Mouse (Mus musculus) frontal cortex, adult 2 months (tissue): ENCODE measurements around the gene Sftpa1. TPM values are rescaled to one million over a fixed set of nuclear protein-coding genes. Genes with fewer than 3 reads are reported as not detected.

Experiments used
- DNase-seq, 2 experiments: peaks; one replicate each; pipeline ENCODE4 v3.0.0; 2022; ENCODE audit warnings: low spot score in 1 of 2; ENCODE audit errors: extremely low spot score in 1 of 2
- polyA plus RNA-seq: library from polyadenylated mRNA; depleted of rRNA; stranded (reverse); fragments of >200 nt; gene quantifications from 2 replicates; pipeline ENCODE4 v1.2.3, GENCODE M21; 2012; rRNA removed

The Sftpa1 gene
- not detected in 2 replicates for polyA plus RNA-seq

DNA sequence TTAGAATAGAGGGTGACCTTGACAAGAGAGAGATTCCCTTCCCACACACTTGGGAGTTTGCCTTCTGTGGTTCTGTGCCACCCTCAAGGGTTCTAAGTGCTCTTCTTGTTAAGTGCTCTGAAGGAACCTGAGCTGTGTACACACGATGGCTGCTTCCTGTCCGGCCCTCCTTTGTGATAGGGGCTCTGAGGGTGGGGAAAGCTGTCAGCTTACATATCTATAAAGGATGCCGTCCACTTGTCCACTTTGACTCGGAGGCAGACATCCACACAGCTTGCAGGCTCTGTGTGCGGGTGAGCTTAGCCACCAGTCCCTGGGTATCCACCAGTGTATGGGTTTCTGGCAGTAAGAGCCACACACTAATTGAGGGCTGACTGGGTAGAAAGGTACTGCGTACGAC is at the start of gene Sftpa1:
TSS of gene Sftpa1 (plus strand) at position 243 of the 400 bp plus-strand sequence.
- no peak for DNase-seq

DNA sequence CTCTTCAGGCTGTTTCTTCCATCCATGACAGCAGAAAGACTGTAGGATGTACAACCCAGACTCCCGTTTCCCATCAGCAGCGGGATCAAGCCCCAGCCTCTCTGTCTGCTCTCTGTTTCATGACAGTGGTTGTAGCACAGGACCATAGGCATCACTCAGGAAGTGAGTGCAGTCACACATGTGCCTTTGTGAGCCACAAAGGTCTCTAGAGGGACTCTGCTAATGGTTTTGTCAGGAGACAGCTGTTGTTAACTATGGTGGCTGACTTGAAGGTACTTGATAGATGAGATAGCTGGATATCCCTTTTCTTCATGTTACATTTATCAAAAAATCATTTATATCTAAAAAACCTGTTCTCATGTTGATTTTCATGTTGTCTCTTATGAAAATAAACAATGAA is 49.2 kb upstream of the Sftpa1 start:
- DNase-seq: no peak

DNA sequence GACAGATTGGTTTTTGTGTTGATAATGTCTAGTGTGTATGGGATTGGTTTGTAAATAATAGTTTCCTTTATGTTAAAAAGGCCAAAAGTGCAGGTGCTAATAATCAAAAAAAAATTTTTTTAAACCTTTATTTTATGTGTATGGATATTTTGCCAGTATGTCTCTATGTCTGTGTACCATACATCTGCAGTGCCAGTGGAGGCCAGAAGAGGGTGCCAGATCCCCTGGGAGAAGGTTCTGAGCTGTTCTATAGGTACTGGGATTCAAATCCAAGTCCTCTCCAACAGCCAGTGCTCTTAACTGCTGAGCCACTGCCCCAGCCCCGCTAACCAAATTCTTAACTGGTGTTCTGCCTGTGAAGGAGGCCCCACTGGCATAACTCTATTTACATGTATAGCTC is 44.1 kb upstream of the Sftpa1 start:
- peak in 1 of 2 experiments; percentile 11 for DNase-seq

DNA sequence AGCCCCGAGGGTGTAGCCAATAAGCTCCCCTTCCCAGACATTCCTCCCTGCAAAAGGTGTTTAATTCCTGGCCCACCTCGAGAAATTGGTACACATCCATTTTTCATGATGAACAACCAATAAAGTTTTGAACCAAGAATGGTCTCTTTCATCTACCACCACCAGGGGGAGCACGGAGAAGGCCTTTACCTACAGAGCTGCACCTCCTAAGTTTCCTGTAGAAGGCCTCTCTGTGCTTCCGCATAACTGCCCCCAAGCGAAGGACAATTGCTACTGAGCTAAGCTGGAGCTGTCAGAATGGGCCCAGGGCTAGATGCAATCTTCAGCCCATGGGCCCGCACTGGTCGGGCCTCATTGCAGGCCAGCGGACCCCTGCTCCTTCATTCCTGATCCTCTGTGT is 40.8 kb upstream of the Sftpa1 start:
- peak in 1 of 2 experiments; percentile 40 for DNase-seq

GRCm38 (mm10) chr14:41094114-41094513 is 37.5 kb upstream of the Sftpa1 start:
- DNase-seq: peak in 1 of 2 experiments; percentile 26

DNA sequence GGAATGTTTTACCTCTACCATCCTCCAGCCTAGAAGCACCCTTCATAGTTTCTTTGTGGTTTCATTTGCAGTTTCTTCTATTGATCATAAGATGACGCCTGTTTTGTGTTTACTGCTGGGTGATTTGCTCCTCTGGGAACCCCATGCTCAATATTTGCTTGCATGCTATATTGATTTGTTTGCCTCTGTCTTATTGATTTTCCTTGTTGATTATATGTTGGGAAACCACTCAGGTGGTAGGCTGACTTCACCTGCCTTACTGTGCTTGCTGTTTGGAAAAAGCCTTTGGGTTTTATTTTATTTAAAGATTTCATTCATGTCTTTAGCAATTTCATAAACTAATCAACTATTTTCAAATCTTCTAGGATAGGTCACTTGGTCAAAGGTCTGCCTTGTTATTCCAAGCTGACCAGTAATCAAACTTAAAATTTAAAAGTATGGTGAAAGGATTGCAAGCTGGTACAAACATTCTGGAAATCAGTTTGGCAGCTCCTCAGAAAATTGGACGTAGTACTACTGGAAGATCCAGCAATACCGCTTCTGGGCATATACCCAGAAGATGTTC is 35.2 kb upstream of the Sftpa1 start:
- DNase-seq: no peak

- peak; percentile 31 to 63 for DNase-seq
Measured at GRCm38 (mm10) chr14:41098726-41099125, 32.9 kb upstream of the Sftpa1 start.

DNA sequence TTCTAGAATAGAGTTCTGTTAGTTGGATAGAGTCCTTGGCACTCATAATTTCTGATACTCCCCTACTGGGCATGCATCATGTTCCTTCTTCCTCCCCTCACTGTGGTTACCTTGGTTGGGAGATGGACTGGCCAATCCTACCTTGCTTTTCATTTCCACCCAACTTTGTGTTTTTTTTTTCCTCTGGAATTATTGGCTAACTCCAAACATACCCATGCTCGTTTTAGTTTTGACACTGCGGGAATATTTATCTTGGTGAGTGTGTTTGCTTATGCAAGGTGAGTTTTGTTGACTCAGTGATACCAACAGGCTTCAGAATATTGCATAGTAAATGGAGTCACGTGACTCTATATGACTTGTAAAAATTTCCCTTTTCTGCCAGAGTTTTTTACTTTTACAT is 30.9 kb upstream of the Sftpa1 start:
- no peak for DNase-seq

DNA sequence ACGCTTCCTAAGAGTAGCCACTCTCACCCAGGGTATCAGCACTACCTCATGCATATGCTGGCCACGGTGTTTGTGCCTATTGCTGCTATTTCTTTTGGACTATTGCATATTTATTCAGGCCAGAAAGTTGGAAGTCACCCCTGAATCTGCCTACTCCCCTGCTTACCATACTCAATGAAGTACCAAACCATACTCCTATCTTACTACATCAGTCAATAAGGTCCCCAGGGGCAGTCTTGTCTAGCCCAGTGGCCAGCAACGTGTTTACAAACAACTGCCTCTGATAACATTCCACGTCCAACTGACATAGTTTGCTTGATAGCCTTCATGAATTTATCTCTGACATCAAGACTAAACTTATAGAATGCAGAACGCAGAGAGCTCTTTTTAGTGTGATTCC is 30.3 kb upstream of the Sftpa1 start:
- no peak for DNase-seq

DNA sequence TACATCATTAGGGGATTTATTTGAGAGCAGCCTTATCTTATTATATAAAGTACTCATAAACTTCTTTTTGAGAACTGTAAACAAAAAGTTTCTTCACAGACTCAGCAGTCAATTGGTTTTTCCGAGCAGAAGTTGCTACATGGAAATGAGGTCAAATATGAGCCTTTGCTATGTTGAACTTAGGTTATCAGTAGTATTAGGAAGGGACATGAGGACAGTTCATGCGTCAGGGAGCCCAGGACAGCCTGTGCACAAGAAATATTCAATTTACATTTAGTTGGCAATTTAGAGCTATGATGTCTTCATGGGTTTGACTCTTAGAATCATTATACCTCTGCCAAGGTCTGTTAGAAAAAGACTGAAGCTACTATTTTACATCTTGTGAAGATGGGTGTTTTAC is 29.3 kb upstream of the Sftpa1 start:
- no peak for DNase-seq

GRCm38 (mm10) chr14:41104853-41105444 is 26.6 kb upstream of the Sftpa1 start, which contains the start of gene Mat1a:
Gene Mat1a, plus strand, starts transcription at chr14:41105035.
- DNase-seq: no peak

DNA sequence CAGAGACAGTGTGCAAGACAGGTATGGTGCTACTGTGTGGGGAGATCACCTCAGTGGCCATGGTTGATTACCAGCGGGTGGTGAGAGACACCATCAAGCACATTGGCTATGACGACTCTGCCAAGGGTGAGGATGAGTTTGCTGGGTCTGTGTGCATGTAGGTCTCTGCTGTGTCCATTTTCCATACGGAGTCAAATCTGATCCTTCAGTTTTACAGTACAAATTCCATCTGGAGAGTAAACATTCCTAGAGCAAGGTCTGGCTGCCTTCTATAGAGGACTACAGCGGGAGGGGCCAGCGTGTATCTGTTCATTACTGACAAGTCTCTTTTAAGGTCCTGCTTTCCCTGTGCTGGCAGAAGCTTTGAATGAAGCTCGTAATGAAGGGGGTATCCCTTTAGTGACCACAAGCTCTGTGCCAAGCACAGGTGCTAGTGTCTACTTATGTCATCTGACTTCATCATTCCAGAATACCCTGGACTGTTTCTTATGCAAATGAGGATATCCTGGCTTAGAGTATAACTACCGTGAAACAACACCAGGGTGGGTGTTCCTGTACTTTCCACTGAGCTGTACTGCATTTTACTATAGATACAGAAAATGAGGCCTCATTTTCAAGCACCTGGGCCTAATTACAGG is 20.4 kb upstream of the Sftpa1 start:
- no peak for DNase-seq

DNA sequence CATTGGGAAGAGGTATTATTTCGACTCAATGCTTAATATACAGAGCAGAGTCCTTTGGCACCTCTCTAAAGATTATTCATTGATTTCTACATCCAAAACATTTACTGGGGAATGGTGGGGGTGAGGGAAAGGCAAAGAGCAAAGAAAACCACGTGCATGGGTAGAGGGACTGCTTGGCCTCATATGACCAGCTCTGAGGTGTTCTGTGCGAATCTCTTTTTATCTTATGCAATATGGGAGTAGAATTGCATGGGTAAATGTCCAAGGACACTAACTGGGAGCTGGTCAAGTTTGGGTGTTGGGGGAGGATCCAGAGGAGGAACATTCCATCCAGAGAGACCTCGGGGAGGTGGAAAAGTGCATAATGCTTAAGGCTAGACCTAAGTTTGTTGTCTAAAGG is 18.6 kb upstream of the Sftpa1 start:
- no peak for DNase-seq

DNA sequence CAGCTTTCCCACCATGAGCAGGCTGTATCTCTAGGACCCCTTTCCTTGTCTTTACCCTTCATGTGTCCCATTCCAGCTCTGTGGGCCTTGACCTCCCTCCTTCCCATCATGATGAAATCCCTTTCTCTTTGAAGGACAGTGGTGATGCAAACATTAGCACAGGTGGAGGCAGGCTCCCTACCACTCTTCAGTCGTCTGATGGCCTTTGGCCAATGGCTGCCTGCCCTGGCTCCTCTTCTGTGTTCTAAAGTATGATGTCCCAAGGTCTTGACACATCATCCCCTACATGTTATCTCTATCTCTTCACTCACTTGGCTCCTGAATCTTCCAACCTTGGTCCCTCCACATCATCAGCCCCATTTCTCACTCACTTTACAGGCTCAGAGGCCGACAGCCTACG is 15.3 kb upstream of the Sftpa1 start:
- DNase-seq: no peak

DNA sequence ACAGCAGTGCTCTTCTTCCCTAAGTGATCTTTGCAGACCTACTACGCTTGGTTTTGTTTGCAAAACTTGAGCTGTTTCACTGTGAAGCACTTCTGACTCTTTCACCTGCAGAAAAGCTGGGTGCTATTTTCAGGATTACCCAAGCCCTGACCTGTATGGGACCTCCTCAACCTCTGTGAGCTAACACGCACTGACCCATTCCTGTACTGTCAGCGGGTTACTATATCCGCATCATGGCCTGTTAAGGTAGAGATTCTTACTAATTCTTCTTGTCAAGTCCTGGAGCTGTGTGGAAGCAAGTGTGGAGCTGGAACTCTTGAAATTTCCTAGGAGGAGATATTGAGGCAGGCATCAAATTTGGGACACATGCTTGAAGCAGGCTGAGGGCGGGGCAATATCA is 6.9 kb upstream of the Sftpa1 start:
- DNase-seq: no peak

DNA sequence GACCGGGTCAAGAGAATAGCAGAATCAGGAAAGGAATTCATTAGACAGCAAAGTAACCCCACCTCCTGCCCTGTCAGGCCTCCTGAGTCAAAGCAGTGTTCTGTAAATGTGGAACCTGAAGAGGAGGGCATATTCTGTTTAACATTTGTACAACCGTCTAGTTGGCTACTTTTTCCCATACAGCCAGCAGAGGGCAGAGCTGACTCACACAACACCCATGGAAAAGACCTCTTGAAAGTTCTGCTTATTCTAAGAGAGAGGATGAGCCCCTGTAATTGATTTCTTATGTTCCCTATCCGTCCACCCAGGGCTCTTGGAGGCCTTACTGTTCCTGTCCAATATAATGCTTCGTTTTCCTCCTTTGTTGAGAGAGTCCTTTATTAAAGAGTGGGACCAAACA is 3.6 kb upstream of the Sftpa1 start:
- peak in 1 of 2 experiments; percentile 39 for DNase-seq

DNA sequence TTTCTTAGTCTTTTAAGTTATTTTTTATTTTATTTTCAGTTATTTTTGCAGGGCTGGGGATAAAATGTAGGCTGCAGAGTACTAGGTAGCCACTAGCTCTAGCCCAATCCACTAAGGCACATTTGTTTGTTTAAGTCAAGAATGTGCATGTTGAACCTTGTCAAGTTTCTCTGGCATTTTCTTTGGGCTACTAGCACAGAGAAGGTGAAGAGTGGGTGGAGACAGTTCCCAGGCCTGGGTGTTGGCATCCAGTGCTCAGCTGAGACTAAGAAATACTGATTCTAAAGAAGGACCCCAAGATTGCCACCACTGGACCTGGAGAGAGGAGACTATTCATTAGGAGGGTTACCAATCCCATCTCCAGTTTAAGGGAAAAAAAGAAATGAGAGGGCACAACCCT is 5.4 kb downstream of the Sftpa1 start:
- DNase-seq: no peak

DNA sequence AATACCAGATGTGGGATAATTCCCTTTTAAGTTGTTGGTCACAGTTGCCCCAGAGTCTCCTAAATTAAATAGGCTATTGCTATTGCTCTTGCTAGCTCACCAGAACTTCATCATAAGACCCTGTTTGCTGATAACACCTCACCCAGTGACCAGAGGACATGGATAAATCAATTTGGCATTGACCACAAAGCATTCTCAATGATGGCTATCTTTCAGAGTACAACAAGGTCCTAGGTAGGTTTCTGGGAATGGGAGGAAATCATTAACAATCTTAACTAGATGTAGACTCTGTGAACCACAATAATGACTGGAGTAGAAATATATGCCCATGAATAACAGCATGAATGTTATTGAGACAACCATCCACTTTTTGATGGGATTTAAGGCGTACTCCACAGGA is 9.1 kb downstream of the Sftpa1 start:
- no peak for DNase-seq

DNA sequence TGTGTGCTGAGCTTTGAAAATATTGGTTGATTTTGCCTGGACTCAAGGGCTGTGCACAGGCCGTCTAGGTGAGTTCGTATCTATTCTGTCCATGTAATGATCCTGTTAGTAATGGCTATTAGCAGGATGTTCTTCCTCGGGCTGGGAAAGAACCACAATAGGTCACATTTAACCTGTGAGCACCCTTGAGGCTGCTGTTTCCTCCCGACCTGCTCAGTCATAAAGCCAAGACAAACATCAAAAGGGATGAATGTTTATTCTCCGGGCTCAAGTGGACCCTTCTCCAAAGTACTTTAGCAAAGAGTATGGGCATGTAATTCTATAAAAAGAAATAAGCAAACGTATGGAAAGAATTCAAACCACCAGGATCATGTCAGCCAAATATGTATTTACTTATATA is 14.5 kb downstream of the Sftpa1 start:
- DNase-seq: no peak

DNA sequence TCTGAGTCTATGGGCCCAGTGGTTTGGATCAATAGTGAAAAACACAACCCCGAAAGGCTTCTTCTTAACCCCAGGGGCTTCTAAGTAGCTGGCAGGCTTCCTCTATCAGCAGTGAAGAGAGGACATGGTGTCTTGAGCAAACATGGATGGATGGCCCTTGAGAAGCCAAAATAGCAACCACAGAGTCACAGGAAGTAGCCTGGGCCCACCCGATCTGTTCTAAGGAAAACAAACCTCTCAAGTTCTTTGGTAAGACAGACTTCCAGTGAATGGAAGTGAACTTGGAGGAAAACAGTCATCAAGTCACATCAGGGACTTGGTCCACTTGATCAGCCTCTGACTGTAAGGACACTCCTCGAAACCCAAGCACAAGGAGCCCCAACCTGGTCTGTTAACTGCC is 15.3 kb downstream of the Sftpa1 start:
- DNase-seq: no peak

- DNase-seq: no peak
Measured at GRCm38 (mm10) chr14:41147356-41147755, 15.8 kb downstream of the Sftpa1 start.

DNA sequence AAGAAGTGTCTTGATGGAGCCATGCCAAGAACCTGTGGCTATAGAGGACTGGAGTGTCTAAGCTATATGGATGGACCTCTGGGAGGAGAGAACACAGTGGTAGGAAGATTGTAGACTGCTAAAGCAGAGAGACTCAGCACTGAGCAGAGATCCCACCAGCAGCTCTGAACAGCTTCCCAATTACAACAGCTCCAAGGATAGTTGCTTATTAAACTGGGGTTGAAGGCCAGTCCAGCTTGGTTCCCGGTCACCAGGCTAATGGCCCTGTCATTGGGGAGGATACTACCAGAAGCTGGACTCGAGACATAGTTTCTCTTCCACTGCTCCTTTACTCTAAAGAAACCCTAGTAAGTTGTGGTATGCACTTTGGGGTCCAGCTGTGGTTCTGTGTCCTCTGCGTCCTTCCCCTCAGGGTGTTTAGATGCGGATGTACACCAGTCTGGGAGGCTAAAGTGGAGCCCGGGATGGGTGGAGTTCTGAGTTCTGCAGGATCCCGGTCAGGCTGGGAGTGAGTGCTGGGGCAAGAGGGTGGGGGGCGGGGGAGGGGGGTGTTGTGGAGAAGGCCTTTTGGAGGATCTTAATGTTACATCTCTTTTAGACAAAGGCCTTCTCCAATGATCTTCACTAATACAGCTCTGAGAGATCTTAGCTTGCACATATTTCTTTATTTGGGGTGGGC is 19.8 kb downstream of the Sftpa1 start, which contains the start of gene Mbl1:
TSS of gene Mbl1 (plus strand) at position 239 of the 679 bp plus-strand sequence.
- DNase-seq: no peak
